Mouse (Mus musculus) hindbrain, postnatal 0 days (tissue): ENCODE data around the gene Tuba3a. TPM values are rescaled to one million over a fixed set of nuclear protein-coding genes. Genes with fewer than 3 reads are reported as not detected.
"Not testable (repeated sequence)": the region's sequence is repeated elsewhere in the genome, so short reads cannot be mapped to it uniquely, and the experiment has no call there.

Source experiments
- ATAC-seq: fragments of 200-750 bp; cut with Nextera tagmentation; 2 replicates; pipeline ENCODE4 v1.8.0; 2017; ENCODE audit warnings: mild to moderate bottlenecking, moderate TSS enrichment, moderate library complexity
- DNase-seq: peaks from one replicate; pipeline ENCODE4 v3.0.0-alpha.2; 2015; ENCODE audit warnings: low spot score
- H3K27ac ChIP-seq: fragments of 300-500 bp; sonication (generic); 2 replicates; pipeline ENCODE4 v1.5.1; 2014; ENCODE audit warnings: mild to moderate bottlenecking
- H3K27me3 ChIP-seq: fragments of 300-500 bp; sonication (generic); 2 replicates; pipeline ENCODE4 v1.6.1; 2014; ENCODE audit warnings: low read length, mixed read lengths; ENCODE audit not compliant: insufficient read depth
- H3K36me3 ChIP-seq: fragments of 300-500 bp; sonication (generic); 2 replicates; pipeline ENCODE4 v1.6.1; 2014; ENCODE audit warnings: low read length, mixed read lengths; ENCODE audit not compliant: insufficient read depth
- H3K4me1 ChIP-seq: fragments of 300-500 bp; sonication (generic); 2 replicates; pipeline ENCODE4 v1.6.1; 2014; ENCODE audit warnings: antibody characterized with exemption, low read length, mixed read lengths; ENCODE audit not compliant: insufficient read depth
- H3K4me2 ChIP-seq: fragments of 300-500 bp; sonication (generic); 2 replicates; pipeline ENCODE4 v1.6.1; 2014; ENCODE audit warnings: low read depth, mild to moderate bottlenecking, low read length, moderate library complexity, mixed read lengths
- H3K4me3 ChIP-seq: fragments of 300-500 bp; sonication (generic); 2 replicates; pipeline ENCODE4 v1.5.1; 2014; ENCODE audit warnings: low read length
- H3K9ac ChIP-seq: fragments of 300-500 bp; sonication (generic); replicated peaks from 2 replicates; pipeline ENCODE4 v1.6.1; 2014; ENCODE audit warnings: mild to moderate bottlenecking, low read length, moderate library complexity, mixed read lengths
- H3K9me3 ChIP-seq: fragments of 300-500 bp; sonication (generic); 2 replicates; pipeline ENCODE4 v1.6.1; 2016; ENCODE audit warnings: low read length, mixed read lengths
- CTCF ChIP-seq: IDR thresholded peaks from 2 replicates; pipeline ENCODE4 v1.5.1; 2016; ENCODE audit warnings: antibody characterized with exemption, control low read depth, low read depth
- WGBS: fragments of 180-500 bp; shearing (Covaris S2); extraction: QIAGEN DNeasy Blood & Tissue Kit; methylation state at CpG from one replicate; pipeline ENCODE4 v1.1.7; 2014; 5-methylcytosine and 5-hydroxymethylcytosine counted together
- polyA plus RNA-seq: library from polyadenylated mRNA; unstranded; fragments of >200 nt; fragmentation: Nextera tagmentation; extraction: Ambion mirVana; gene quantifications from 2 replicates; pipeline ENCODE4 v1.2.1, GENCODE M21; 2015
- total RNA-seq: library from RNA; depleted of rRNA; stranded (reverse); fragments of >200 nt; gene quantifications from 2 replicates; pipeline ENCODE4 v1.2.3, GENCODE M21; 2014

Tuba3a gene
- total and polyA plus RNA-seq, 2 experiments from 2014 or later, result not detected

GRCm38 (mm10) chr6:125268799-125269198, 17.0 kb downstream of the Tuba3a start:
- ATAC-seq (no peak), DNase-seq (no peak)
- no peak overlapping the region for H3K27ac ChIP-seq
- H3K4me1 ChIP-seq, result no peaks in the 10 kb centered on the region
- H3K4me3 ChIP-seq, result no peak overlapping the region
- no peaks in the 10 kb centered on the region for H3K9me3 ChIP-seq
- no peak overlapping the region for H3K9ac ChIP-seq
- no peak for TF ChIP-seq CTCF
- no peaks in the 10 kb centered on the region for H3K36me3 ChIP-seq
- WGBS, result 46% methylated on average over 6 of the region's 6 CpGs
- no peaks in the 10 kb centered on the region for H3K27me3 ChIP-seq
- no peak overlapping the region for H3K4me2 ChIP-seq

- no peak for TF ChIP-seq CTCF
- Histone ChIP-seq H3K4me1 (no peaks in the 10 kb centered on the region), H3K36me3 (no peaks in the 10 kb centered on the region), H3K27me3 (no peaks in the 10 kb centered on the region), H3K27ac (no peak overlapping the region), H3K9ac (no peak overlapping the region), H3K4me2 (no peak overlapping the region), H3K4me3 (no peak overlapping the region), H3K9me3 (no peaks in the 10 kb centered on the region)
- WGBS, result 85% methylated on average over 3 of the region's 3 CpGs
- no peak for DNase-seq
- ATAC-seq, result no peak
These were observed 18.4 kb downstream of the Tuba3a start for GRCm38 (mm10) chr6:125267469-125267868.

GRCm38 (mm10) chr6:125266600-125266999, 19.2 kb downstream of the Tuba3a start:
- not testable (repeated sequence) for H3K4me2 ChIP-seq, DNase-seq, H3K9me3 ChIP-seq, H3K9ac ChIP-seq, H3K36me3 ChIP-seq, ATAC-seq, H3K27me3 ChIP-seq, H3K27ac ChIP-seq, H3K4me3 ChIP-seq, H3K4me1 ChIP-seq
- WGBS, result 64% methylated on average over 6 of the region's 6 CpGs

- no peaks in the 10 kb centered on the region for H3K27me3 ChIP-seq
- no peak overlapping the region for H3K9ac ChIP-seq
- no peak overlapping the region for H3K4me2 ChIP-seq
- no peaks in the 10 kb centered on the region for H3K9me3 ChIP-seq
- no peak for DNase-seq
- H3K4me3 ChIP-seq, result no peak overlapping the region
- H3K36me3 ChIP-seq, result no peaks in the 10 kb centered on the region
- ATAC-seq, result no peak
- H3K27ac ChIP-seq, result no peak overlapping the region
- no peaks in the 10 kb centered on the region for H3K4me1 ChIP-seq
- 76% methylated on average over 13 of the region's 13 CpGs for WGBS
- TF ChIP-seq CTCF, result no peak
These were observed 19.8 kb downstream of the Tuba3a start for GRCm38 (mm10) chr6:125266091-125266490.

GRCm38 (mm10) chr6:125265239-125265638, 20.6 kb downstream of the Tuba3a start:
- DNase-seq (no peak), ATAC-seq (no peak)
- no peak for TF ChIP-seq CTCF
- no peak overlapping the region for H3K27ac ChIP-seq
- no peak overlapping the region for H3K4me2 ChIP-seq
- H3K9me3 ChIP-seq, result no peaks in the 10 kb centered on the region
- H3K36me3 ChIP-seq, result no peaks in the 10 kb centered on the region
- no peaks in the 10 kb centered on the region for H3K4me1 ChIP-seq
- H3K9ac ChIP-seq, result no peak overlapping the region
- no peak overlapping the region for H3K4me3 ChIP-seq
- no peaks in the 10 kb centered on the region for H3K27me3 ChIP-seq
- WGBS, result 39% methylated on average over 10 of the region's 10 CpGs

GRCm38 (mm10) chr6:125264219-125264618, 21.6 kb downstream of the Tuba3a start:
- 88% methylated on average over 9 of the region's 9 CpGs for WGBS
- no peak for TF ChIP-seq CTCF

GRCm38 (mm10) chr6:125260006-125260555, 25.8 kb downstream of the Tuba3a start:
- 80% methylated on average over 10 of the region's 10 CpGs for WGBS
- no peaks in the 10 kb centered on the region for H3K36me3 ChIP-seq
- H3K4me3 ChIP-seq, result no peak overlapping the region
- ATAC-seq, result no peak
- no peaks in the 10 kb centered on the region for H3K9me3 ChIP-seq
- TF ChIP-seq CTCF, result no peak
- H3K4me2 ChIP-seq, result no peak overlapping the region
- no peaks in the 10 kb centered on the region for H3K4me1 ChIP-seq
- H3K27me3 ChIP-seq, result no peaks in the 10 kb centered on the region
- no peak overlapping the region for H3K27ac ChIP-seq
- no peak for DNase-seq
- no peak overlapping the region for H3K9ac ChIP-seq

More at GRCm38 (mm10) chr6:125264219-125264618, 21.6 kb downstream of the Tuba3a start:
- no peaks in the 10 kb centered on the region for H3K4me1 ChIP-seq
- no peaks in the 10 kb centered on the region for H3K9me3 ChIP-seq
- no peak overlapping the region for H3K27ac ChIP-seq
- ATAC-seq (no peak), DNase-seq (no peak)
- no peak overlapping the region for H3K9ac ChIP-seq
- no peaks in the 10 kb centered on the region for H3K36me3 ChIP-seq
- no peak overlapping the region for H3K4me3 ChIP-seq
- no peak overlapping the region for H3K4me2 ChIP-seq
- no peaks in the 10 kb centered on the region for H3K27me3 ChIP-seq
